Mouse (Mus musculus) midbrain, embryonic 10.5 days (tissue): ENCODE measurements around the gene Rhob. TPM values are rescaled to one million over a fixed set of nuclear protein-coding genes. Genes with fewer than 3 reads are reported as not detected.

Source experiments
- DNase-seq: peaks from one replicate; pipeline ENCODE4 v3.0.0-alpha.2; 2017; ENCODE audit warnings: low spot score
- H3K27ac ChIP-seq: fragments of 300-500 bp; sonication (generic); replicated peaks from 2 replicates; pipeline ENCODE4 v1.5.1; 2016; ENCODE audit warnings: mild to moderate bottlenecking
- H3K27me3 ChIP-seq: fragments of 300-500 bp; sonication (generic); 2 replicates; pipeline ENCODE4 v1.6.1; 2016; ENCODE audit warnings: low read depth, mild to moderate bottlenecking; ENCODE audit not compliant: poor library complexity, severe bottlenecking
- H3K36me3 ChIP-seq: fragments of 300-500 bp; sonication (generic); 2 replicates; pipeline ENCODE4 v1.6.1; 2016; ENCODE audit warnings: mild to moderate bottlenecking, moderate library complexity
- H3K4me1 ChIP-seq: fragments of 300-500 bp; sonication (generic); 2 replicates; pipeline ENCODE4 v1.6.1; 2016
- H3K4me3 ChIP-seq: fragments of 300-500 bp; sonication (generic); 2 replicates; pipeline ENCODE4 v1.5.1; 2016; ENCODE audit warnings: mild to moderate bottlenecking, moderate library complexity
- H3K9me3 ChIP-seq: fragments of 300-500 bp; sonication (generic); replicated peaks from 2 replicates; pipeline ENCODE4 v1.6.1; 2016; ENCODE audit warnings: mild to moderate bottlenecking
- WGBS: fragments of 180-500 bp; shearing (Covaris S2); methylation state at CpG from one replicate; pipeline ENCODE4 v1.1.7; 2016; 5-methylcytosine and 5-hydroxymethylcytosine counted together
- polyA plus RNA-seq: library from polyadenylated mRNA; unstranded; fragments of >200 nt; fragmentation: Nextera tagmentation; extraction: Ambion mirVana; gene quantifications from 2 replicates; pipeline ENCODE4 v1.2.1, GENCODE M21; 2016

Gene Rhob
- polyA plus RNA-seq, result 30.0 and 30.1 TPM in 2 replicates

GRCm38 (mm10) chr12:8499871-8500596 lies at the start of gene Rhob:
TSS of gene Rhob (minus strand) at chr12:8500009.
- H3K27me3 ChIP-seq, result no peaks in the 10 kb centered on the region
- WGBS, result under 1% methylated on average over 56 of the region's 56 CpGs
- peak within 1 kb of the TSS; percentile 79 for H3K4me3 ChIP-seq
- H3K27ac ChIP-seq, result peak within 1 kb of the TSS; percentile 99
- no peaks in the 10 kb centered on the region for H3K9me3 ChIP-seq
- peaks cover 49% of the 10 kb centered on the region for H3K4me1 ChIP-seq
- H3K36me3 ChIP-seq, result no peaks in the 10 kb centered on the region
- peak; percentile 95 for DNase-seq

- H3K9me3 ChIP-seq, result no peaks in the 10 kb centered on the region
Measured at GRCm38 (mm10) chr12:8547357-8547756, 47.5 kb upstream of the Rhob start.

GRCm38 (mm10) chr12:8546801-8547200 lies 47.0 kb upstream of the Rhob start:
- no peaks in the 10 kb centered on the region for H3K27me3 ChIP-seq
- no peak overlapping the region for H3K4me3 ChIP-seq
- no peaks in the 10 kb centered on the region for H3K36me3 ChIP-seq
- H3K9me3 ChIP-seq, result no peaks in the 10 kb centered on the region
- no peaks in the 10 kb centered on the region for H3K4me1 ChIP-seq
- H3K27ac ChIP-seq, result no peak overlapping the region
- no peak for DNase-seq
- 90% methylated on average over 6 of the region's 6 CpGs for WGBS

More at GRCm38 (mm10) chr12:8547357-8547756, 47.5 kb upstream of the Rhob start:
- Histone ChIP-seq H3K36me3 (no peaks in the 10 kb centered on the region), H3K27ac (no peak overlapping the region), H3K27me3 (no peaks in the 10 kb centered on the region), H3K4me1 (no peaks in the 10 kb centered on the region), H3K4me3 (no peak overlapping the region)
- WGBS, result 16% methylated on average over 11 of the region's 11 CpGs
- peak; percentile 79 for DNase-seq

GRCm38 (mm10) chr12:8545066-8545610 lies 45.3 kb upstream of the Rhob start:
- 87% methylated on average over 5 of the region's 5 CpGs for WGBS
- peak; percentile 8 for DNase-seq
- no peaks in the 10 kb centered on the region for H3K4me1 ChIP-seq

GRCm38 (mm10) chr12:8542371-8542770 lies 42.6 kb upstream of the Rhob start:
- no peaks in the 10 kb centered on the region for H3K36me3 ChIP-seq
- H3K27me3 ChIP-seq, result no peaks in the 10 kb centered on the region
- no peak overlapping the region for H3K27ac ChIP-seq
- H3K4me1 ChIP-seq, result no peaks in the 10 kb centered on the region
- DNase-seq, result no peak
- WGBS, result 82% methylated on average over 4 of the region's 4 CpGs
- H3K9me3 ChIP-seq, result no peaks in the 10 kb centered on the region
- no peak overlapping the region for H3K4me3 ChIP-seq

More at GRCm38 (mm10) chr12:8545066-8545610, 45.3 kb upstream of the Rhob start:
- H3K36me3 ChIP-seq, result no peaks in the 10 kb centered on the region
- H3K27me3 ChIP-seq, result no peaks in the 10 kb centered on the region
- no peaks in the 10 kb centered on the region for H3K9me3 ChIP-seq
- H3K4me3 ChIP-seq, result no peak overlapping the region
- H3K27ac ChIP-seq, result no peak overlapping the region

GRCm38 (mm10) chr12:8539471-8539870 lies 39.7 kb upstream of the Rhob start:
- 88% methylated on average over 13 of the region's 13 CpGs for WGBS
- H3K27ac ChIP-seq, result no peak overlapping the region

GRCm38 (mm10) chr12:8537291-8537690 lies 37.5 kb upstream of the Rhob start:
- Histone ChIP-seq H3K27ac (no peak overlapping the region), H3K27me3 (no peaks in the 10 kb centered on the region), H3K9me3 (no peaks in the 10 kb centered on the region), H3K36me3 (no peaks in the 10 kb centered on the region), H3K4me1 (no peaks in the 10 kb centered on the region), H3K4me3 (no peak overlapping the region)
- no peak for DNase-seq
- WGBS, result 94% methylated on average over 5 of the region's 5 CpGs

More at GRCm38 (mm10) chr12:8539471-8539870, 39.7 kb upstream of the Rhob start:
- Histone ChIP-seq H3K9me3 (no peaks in the 10 kb centered on the region), H3K27me3 (no peaks in the 10 kb centered on the region), H3K4me1 (no peaks in the 10 kb centered on the region), H3K4me3 (no peak overlapping the region), H3K36me3 (no peaks in the 10 kb centered on the region)
- DNase-seq, result no peak

- no peak for DNase-seq
- Histone ChIP-seq H3K27ac (no peak overlapping the region), H3K4me1 (no peaks in the 10 kb centered on the region), H3K36me3 (no peaks in the 10 kb centered on the region), H3K9me3 (no peaks in the 10 kb centered on the region), H3K27me3 (no peaks in the 10 kb centered on the region), H3K4me3 (no peak overlapping the region)
- 83% methylated on average over 9 of the region's 9 CpGs for WGBS
Measured at GRCm38 (mm10) chr12:8536221-8536965, 36.6 kb upstream of the Rhob start.

GRCm38 (mm10) chr12:8535596-8535995 lies 35.8 kb upstream of the Rhob start:
- no peak overlapping the region for H3K27ac ChIP-seq
- WGBS, result 77% methylated on average over 7 of the region's 7 CpGs
- no peaks in the 10 kb centered on the region for H3K27me3 ChIP-seq
- DNase-seq, result no peak
- no peaks in the 10 kb centered on the region for H3K9me3 ChIP-seq
- no peak overlapping the region for H3K4me3 ChIP-seq
- no peaks in the 10 kb centered on the region for H3K36me3 ChIP-seq
- no peaks in the 10 kb centered on the region for H3K4me1 ChIP-seq

- no peaks in the 10 kb centered on the region for H3K27me3 ChIP-seq
- H3K27ac ChIP-seq, result no peak overlapping the region
- H3K36me3 ChIP-seq, result no peaks in the 10 kb centered on the region
- DNase-seq, result no peak
- H3K4me1 ChIP-seq, result no peaks in the 10 kb centered on the region
- no peaks in the 10 kb centered on the region for H3K9me3 ChIP-seq
- H3K4me3 ChIP-seq, result no peak overlapping the region
- 94% methylated on average over 1 of the region's 1 CpGs for WGBS
Measured at GRCm38 (mm10) chr12:8534915-8535314, 35.1 kb upstream of the Rhob start.

- Histone ChIP-seq H3K4me1 (0 out of 2 replicates have a peak, but pooled peaks cover 3% of the 10 kb centered on the region), H3K36me3 (no peaks in the 10 kb centered on the region), H3K9me3 (no peaks in the 10 kb centered on the region), H3K27me3 (no peaks in the 10 kb centered on the region), H3K4me3 (no peak overlapping the region), H3K27ac (no peak overlapping the region)
- 83% methylated on average over 5 of the region's 5 CpGs for WGBS
- DNase-seq, result no peak
Measured at GRCm38 (mm10) chr12:8527770-8528169, 28.0 kb upstream of the Rhob start.

GRCm38 (mm10) chr12:8527175-8527574 lies 27.4 kb upstream of the Rhob start:
- WGBS, result 82% methylated on average over 1 of the region's 1 CpGs
- DNase-seq, result no peak
- Histone ChIP-seq H3K9me3 (no peaks in the 10 kb centered on the region), H3K27ac (no peak overlapping the region), H3K4me1 (0 out of 2 replicates have a peak, but pooled peaks cover 3% of the 10 kb centered on the region), H3K36me3 (no peaks in the 10 kb centered on the region), H3K4me3 (no peak overlapping the region), H3K27me3 (no peaks in the 10 kb centered on the region)

- Histone ChIP-seq H3K4me1 (peaks cover 7% of the 10 kb centered on the region; the same call in 1 of the 2 replicates), H3K27ac (no peak overlapping the region), H3K36me3 (no peaks in the 10 kb centered on the region), H3K9me3 (no peaks in the 10 kb centered on the region), H3K27me3 (no peaks in the 10 kb centered on the region), H3K4me3 (no peak overlapping the region)
- WGBS, result 72% methylated on average over 5 of the region's 5 CpGs
- no peak for DNase-seq
Measured at GRCm38 (mm10) chr12:8524062-8524461, 24.3 kb upstream of the Rhob start.
